Mouse (Mus musculus): Measurements from ENCODE around the gene Sod2. TPM values are rescaled to one million over a fixed set of nuclear protein-coding genes. Genes with fewer than 3 reads are reported as not detected.
A peak's percentile ranks its signal among the peaks of the same experiment; 100 is the strongest.
"Not testable (repeated sequence)": the region's sequence is repeated elsewhere in the genome, so short reads cannot be mapped to it uniquely, and the experiment has no call there.

Gene Sod2
- total RNA-seq, 2 experiments from 2014 or later, result 750 to 799 TPM

GRCm38 (mm10) chr17:13009887-13010286 is 3.2 kb downstream of the Sod2 start:
- DNase-seq, result peak; percentile 32

GRCm38 (mm10) chr17:13013316-13013715 is 6.7 kb downstream of the Sod2 start:
- no peak for DNase-seq

- not testable (repeated sequence) for DNase-seq
Measured at GRCm38 (mm10) chr17:13036627-13037192, 30.1 kb downstream of the Sod2 start.

GRCm38 (mm10) chr17:13043846-13044673 is 37.4 kb downstream of the Sod2 start:
- peak; percentile 50 for DNase-seq

- DNase-seq, result not testable (repeated sequence)
Measured at GRCm38 (mm10) chr17:13052124-13052813, 45.6 kb downstream of the Sod2 start, which contains the start of gene Gpr31b. Gpr31b (minus strand) TSS chr17:13052296.

- not testable (repeated sequence) for DNase-seq
Measured at GRCm38 (mm10) chr17:13060804-13061203, 54.2 kb downstream of the Sod2 start, which contains the start of gene Tcp10b. Tcp10b (plus strand) TSS chr17:13061104.

GRCm38 (mm10) chr17:13062882-13063281 is 56.2 kb downstream of the Sod2 start:
- not testable (repeated sequence) for DNase-seq

GRCm38 (mm10) chr17:13067864-13068385 is 61.3 kb downstream of the Sod2 start:
- not testable (repeated sequence) for DNase-seq

GRCm38 (mm10) chr17:13069227-13069626 is 62.6 kb downstream of the Sod2 start:
- not testable (repeated sequence) for DNase-seq

Other genes with a start within 250 kb of the Sod2 start
- 10 to 100 TPM; 60.7 to 77.0 TPM for gene Igf2r, start 237.2 kb upstream of the Sod2 start, total RNA-seq (2021)
- under 1 TPM in 1 of 2 experiments, not detected in 1; 0.60 TPM for gene Mas1, start 138.7 kb upstream of the Sod2 start, total RNA-seq (2021)
- under 1 TPM; 0.27 to 0.58 TPM for gene Mrgprh, start 130.8 kb upstream of the Sod2 start, total RNA-seq (2021)
- gene Pnldc1, start 96.6 kb upstream of the Sod2 start, total RNA-seq (2021), result 1 to 10 TPM; 2.2 to 2.8 TPM
- gene Tcp1, start 91.1 kb upstream of the Sod2 start, total RNA-seq (2021), result 100 to 1,000 TPM; 235 to 266 TPM
- gene Mrpl18, start 90.5 kb upstream of the Sod2 start, total RNA-seq (2021), result 100 to 1,000 TPM in 1 of 2 experiments, 10 to 100 TPM in 1; 87.0 to 122 TPM
- 10 to 100 TPM in 1 of 2 experiments, 1 to 10 TPM in 1; 9.1 to 18.7 TPM for gene Acat3, start 66.2 kb upstream of the Sod2 start, total RNA-seq (2021)
- gene Acat2, start 46.1 kb upstream of the Sod2 start, total RNA-seq (2021), result 100 to 1,000 TPM; 108 to 118 TPM
- gene Wtap, start 12.7 kb upstream of the Sod2 start, total RNA-seq (2021), result 10 to 100 TPM; 55.3 to 74.7 TPM
- gene Gpr31b, start 45.5 kb downstream of the Sod2 start, total RNA-seq (2021), result not detected
- gene Tcp10b, start 54.3 kb downstream of the Sod2 start, total RNA-seq (2021), result under 1 TPM; 0.51 to 0.82 TPM
- gene Unc93a, start 125.0 kb downstream of the Sod2 start, total RNA-seq (2021), result under 1 TPM; 0.27 to 0.39 TPM
- gene Smok2a, start 214.3 kb downstream of the Sod2 start, total RNA-seq (2021), result not detected
- gene Smok2b, start 223.4 kb downstream of the Sod2 start, total RNA-seq (2021), result not detected